Mouse (Mus musculus) ES-Bruce4 (cell line): Measurements from ENCODE around the gene Tmppe. TPM values are rescaled to one million over a fixed set of nuclear protein-coding genes. Genes with fewer than 3 reads are reported as not detected.

Experiments
- H3K27ac ChIP-seq: 2 replicates; pipeline ENCODE4 v1.5.1; 2012; ENCODE audit warnings: low read length, inconsistent platforms; ENCODE audit not compliant: insufficient read depth
- H3K27me3 ChIP-seq: 2 replicates; pipeline ENCODE4 v1.6.1; 2012; ENCODE audit warnings: mild to moderate bottlenecking, low read length, inconsistent platforms; ENCODE audit not compliant: control insufficient read depth, poor library complexity, insufficient read depth, severe bottlenecking
- H3K36me3 ChIP-seq: 2 replicates; pipeline ENCODE4 v1.6.1; 2012; ENCODE audit warnings: inconsistent platforms, mild to moderate bottlenecking, low read length, moderate library complexity; ENCODE audit not compliant: control insufficient read depth, poor library complexity, insufficient read depth, severe bottlenecking
- H3K4me1 ChIP-seq: one replicate; pipeline ENCODE4 v1.8.1; 2011; ENCODE audit warnings: low read length; ENCODE audit not compliant: control insufficient read depth, insufficient read depth
- H3K4me3 ChIP-seq: 2 replicates; pipeline ENCODE4 v1.5.1; 2011; ENCODE audit warnings: low read depth, mild to moderate bottlenecking, low read length
- H3K9ac ChIP-seq: 2 replicates; pipeline ENCODE4 v1.6.1; 2012; ENCODE audit warnings: low read depth, mild to moderate bottlenecking, inconsistent platforms; ENCODE audit not compliant: poor library complexity, severe bottlenecking
- H3K9me3 ChIP-seq: replicated peaks from 2 replicates; pipeline ENCODE4 v1.6.1; 2012; ENCODE audit warnings: mild to moderate bottlenecking, low read length, inconsistent platforms; ENCODE audit not compliant: control insufficient read depth, poor library complexity, insufficient read depth, severe bottlenecking
- CTCF ChIP-seq: IDR thresholded peaks from one replicate; pipeline ENCODE4 v1.8.1; 2011; ENCODE audit warnings: low read depth, low read length
- EP300 ChIP-seq: IDR thresholded peaks from 2 replicates; pipeline ENCODE4 v1.6.1; 2011; ENCODE audit warnings: low read depth, low read length; ENCODE audit not compliant: insufficient read depth
- POLR2A ChIP-seq: IDR thresholded peaks from one replicate; pipeline ENCODE4 v1.8.1; 2011; ENCODE audit warnings: low read length; ENCODE audit not compliant: insufficient read depth
- polyA plus RNA-seq: library from polyadenylated mRNA; stranded (reverse); fragments of >200 nt; gene quantifications from 2 replicates; pipeline ENCODE4 v1.2.4, GENCODE M21; 2011; ENCODE audit warnings: low read depth; ENCODE audit not compliant: missing spikeins, insufficient read depth, insufficient read length

Gene Tmppe
- polyA plus RNA-seq, 1 experiment: 7.3 TPM

- Histone ChIP-seq H3K36me3 (peaks cover 11% of the 10 kb centered on the region), H3K9ac (no peak overlapping the region)
- no peak for TF ChIP-seq POLR2A
- no peak for TF ChIP-seq CTCF
- TF ChIP-seq EP300: no peak
Observed at GRCm38 (mm10) chr9:114442225-114442624, 41.3 kb downstream of the Tmppe start.

GRCm38 (mm10) chr9:114442893-114443292 lies 42.0 kb downstream of the Tmppe start:
- Histone ChIP-seq H3K4me3 (no peak overlapping the region), H3K4me1 (peaks cover 2% of the 10 kb centered on the region), H3K9me3 (no peaks in the 10 kb centered on the region), H3K9ac (no peak overlapping the region), H3K27ac (no peak overlapping the region), H3K27me3 (no peaks in the 10 kb centered on the region), H3K36me3 (peaks cover 7% of the 10 kb centered on the region; the same call in 1 of the 2 replicates)
- TF ChIP-seq CTCF (no peak), POLR2A (no peak), EP300 (no peak)

More at GRCm38 (mm10) chr9:114442225-114442624, 41.3 kb downstream of the Tmppe start:
- Histone ChIP-seq H3K9me3 (no peaks in the 10 kb centered on the region), H3K4me1 (peaks cover 2% of the 10 kb centered on the region), H3K27ac (no peak overlapping the region), H3K4me3 (no peak overlapping the region), H3K27me3 (no peaks in the 10 kb centered on the region)

GRCm38 (mm10) chr9:114443351-114443750 lies 42.4 kb downstream of the Tmppe start:
- Histone ChIP-seq H3K4me1 (peaks cover 2% of the 10 kb centered on the region), H3K9me3 (no peaks in the 10 kb centered on the region), H3K36me3 (peaks cover 4% of the 10 kb centered on the region; the same call in 1 of the 2 replicates), H3K4me3 (no peak overlapping the region), H3K27ac (no peak overlapping the region), H3K27me3 (no peaks in the 10 kb centered on the region), H3K9ac (no peak overlapping the region)
- TF ChIP-seq CTCF (no peak), EP300 (no peak), POLR2A (no peak)

GRCm38 (mm10) chr9:114446887-114447286 lies 46.0 kb downstream of the Tmppe start:
- Histone ChIP-seq H3K4me3 (no peak overlapping the region), H3K27me3 (no peaks in the 10 kb centered on the region), H3K9ac (no peak overlapping the region), H3K36me3 (peaks cover 2% of the 10 kb centered on the region; the same call in 1 of the 2 replicates), H3K4me1 (no peaks in the 10 kb centered on the region), H3K27ac (no peak overlapping the region), H3K9me3 (no peaks in the 10 kb centered on the region)
- TF ChIP-seq CTCF (no peak), EP300 (no peak), POLR2A (no peak)

GRCm38 (mm10) chr9:114448700-114449099 lies 47.8 kb downstream of the Tmppe start:
- TF ChIP-seq CTCF (no peak), EP300 (no peak), POLR2A (no peak)
- Histone ChIP-seq H3K27ac (no peak overlapping the region), H3K9ac (no peak overlapping the region), H3K4me3 (no peak overlapping the region), H3K9me3 (no peaks in the 10 kb centered on the region), H3K36me3 (no peaks in the 10 kb centered on the region), H3K4me1 (no peaks in the 10 kb centered on the region), H3K27me3 (no peaks in the 10 kb centered on the region)

- Histone ChIP-seq H3K4me3 (no peak overlapping the region), H3K27me3 (no peaks in the 10 kb centered on the region), H3K27ac (no peak overlapping the region), H3K4me1 (no peaks in the 10 kb centered on the region), H3K36me3 (no peaks in the 10 kb centered on the region), H3K9ac (no peak overlapping the region), H3K9me3 (no peaks in the 10 kb centered on the region)
- TF ChIP-seq POLR2A (no peak), CTCF (no peak), EP300 (no peak)
Observed at GRCm38 (mm10) chr9:114449120-114449754, 48.3 kb downstream of the Tmppe start.
